In genomic region chr6:99521038-99521640, GRCm38 (mm10) we compare ENCODE assay signal across 8 mouse cellular contexts. TPM values are rescaled to one million over a fixed set of nuclear protein-coding genes. Genes with fewer than 3 reads are reported as not detected.
DNase-seq lines count a peak whose midpoint lies in the region; ATAC-seq and TF ChIP-seq lines count a peak whose summit lies in the region.

No protein-coding gene starts in this region.

- WGBS in cerebellum, adult 2 months: under 1% methylated on average over 54 of the region's 54 CpGs
- WGBS in hindbrain, embryonic 13.5 days: 0% methylated on average over 45 of the region's 54 CpGs
- 1% methylated on average over 50 of the region's 54 CpGs for WGBS in small intestine, adult 2 months

- no peak for TF ChIP-seq POLR2A in cerebellum, adult 2 months (IDR thresholded peaks at IDR 0.05; ENCODE audit: borderline replicate concordance, insufficient read depth, low read length)
- TF ChIP-seq POLR2A in small intestine, adult 2 months (IDR thresholded peaks at IDR 0.05; ENCODE audit: low read depth, low read length): peak; percentile 48; the same call in 1 of the 2 replicates

- TF ChIP-seq CTCF in cerebellum, adult 2 months (IDR thresholded peaks at IDR 0.05; ENCODE audit: borderline replicate concordance, insufficient read depth, low read depth, low read length): no peak
- TF ChIP-seq CTCF in small intestine, adult 2 months (IDR thresholded peaks at IDR 0.05; ENCODE audit: extremely low read depth, insufficient read length, insufficient replicate concordance, low read depth, low read length): no peak

- intact Hi-C loops in left cerebral cortex, postnatal 25 days (cut with DNase I): loop anchor here (5.0 kb wide), 5 partner anchors 96 to 1414 kb away; no protein-coding TSS in a partner anchor

- no peaks in the 10 kb centered on the region for H3K27me3 ChIP-seq in cerebellum, adult 2 months (ENCODE audit: control insufficient read depth, insufficient read depth, low read length)
- H3K27me3 ChIP-seq in hindbrain, embryonic 13.5 days: no peaks in the 10 kb centered on the region
- H3K27me3 ChIP-seq in small intestine, adult 2 months (ENCODE audit: control insufficient read depth, insufficient read depth, low read length): no peaks in the 10 kb centered on the region

- H3K4me3 ChIP-seq in cerebellum, adult 2 months (replicated peaks; ENCODE audit: insufficient read depth, low read depth, low read length): peak overlapping the region; percentile 98
- H3K4me3 ChIP-seq in hindbrain, embryonic 13.5 days: peak overlapping the region; percentile 70
- H3K4me3 ChIP-seq in small intestine, adult 2 months (ENCODE audit: low read depth, low read length): peak overlapping the region; percentile 90

- peak; percentile 47 for ATAC-seq in hindbrain, embryonic 13.5 days (ENCODE audit: low FRiP score)
- ATAC-seq in megakaryocyte progenitor cell, adult 5-6 weeks (replicated peaks; ENCODE audit: poor library complexity): peak; percentile 10
- no peak for ATAC-seq in activated CD4-positive, CD25-positive, alpha-beta regulatory T cell, adult 4 months

- 0 out of 2 replicates have a peak overlapping the region, but pooled peaks have one; percentile 9 for H3K27ac ChIP-seq in cerebellum, adult 2 months (ENCODE audit: insufficient read depth, low read length)
- peak overlapping the region; percentile 100 for H3K27ac ChIP-seq in hindbrain, embryonic 13.5 days
- H3K27ac ChIP-seq in small intestine, adult 2 months (ENCODE audit: insufficient read depth, low read depth, low read length): peak overlapping the region; percentile 94

- no peaks in the 10 kb centered on the region for H3K4me1 ChIP-seq in cerebellum, adult 2 months (ENCODE audit: control insufficient read depth, insufficient read depth, low read length)
- peaks cover 27% of the 10 kb centered on the region for H3K4me1 ChIP-seq in hindbrain, embryonic 13.5 days (replicated peaks)
- no peaks in the 10 kb centered on the region; the same call in 1 of the 2 replicates for H3K4me1 ChIP-seq in small intestine, adult 2 months (ENCODE audit: control insufficient read depth, insufficient read depth, insufficient read length, low read length)

- H3K9ac ChIP-seq in hindbrain, embryonic 13.5 days: peak overlapping the region; percentile 95

- DNase-seq in MN1 (ENCODE audit: low spot score): peak; percentile 31
- DNase-seq in cerebellum, adult 2 months: peak; percentile 47 to 64
- DNase-seq in frontal cortex, postnatal 36 days (ENCODE audit: low spot score in 2 of 2): peak; percentile 42 to 44
- peak; percentile 32 to 55 for DNase-seq in left cerebral cortex, postnatal 25 days (ENCODE audit: low spot score in 2 of 2)

- peak overlapping the region; percentile 99 for H3K4me2 ChIP-seq in hindbrain, embryonic 13.5 days

- no peaks in the 10 kb centered on the region for H3K36me3 ChIP-seq in hindbrain, embryonic 13.5 days
- no peaks in the 10 kb centered on the region for H3K36me3 ChIP-seq in small intestine, adult 2 months (ENCODE audit: control insufficient read depth, insufficient read depth, low read length)

- no peaks in the 10 kb centered on the region for H3K9me3 ChIP-seq in hindbrain, embryonic 13.5 days

RNA-seq across cellular contexts. Expression of gene Foxp1, which starts 1.4 kb away (rescaled TPM):
- polyA plus RNA-seq in cerebellum, adult 2 months (2012; rRNA removed): 21.0 and 22.0 TPM in 2 replicates
- 64.7 and 66.6 TPM in 2 replicates for polyA plus RNA-seq in hindbrain, embryonic 13.5 days (2015; fragmentation: Nextera tagmentation; extraction: Ambion mirVana)
- total RNA-seq in left cerebral cortex, postnatal 25 days (2021): 100 to 1,000 TPM; 132 to 157 TPM
- 72.1 and 97.3 TPM in 2 replicates for total RNA-seq in megakaryocyte progenitor cell, adult 5-6 weeks (2015)
- total RNA-seq in megakaryocyte progenitor cell, adult 5-6 weeks (2017): 49.5 and 50.1 TPM in 2 replicates
- 26.8 and 52.2 TPM in 2 replicates for polyA plus RNA-seq in small intestine, adult 2 months (2012; rRNA removed)
- polyA plus RNA-seq in activated CD4-positive, CD25-positive, alpha-beta regulatory T cell, adult 4 months (2017; shearing (Covaris generic)): 100 to 1,000 TPM; 210 to 217 TPM

Comparison
In these comparisons a context has a peak if more than half of its experiments do, and no peak if none do; other contexts are left out.
1. H3K27ac ChIP-seq: peak in every context shown above with its lines; median percentile 100 in hindbrain, embryonic 13.5 days; 94 in small intestine, adult 2 months; 9 in cerebellum, adult 2 months.